Mouse (Mus musculus) heart, postnatal 14 days (tissue): ENCODE measurements at regions not wholly inside any gene's neighbourhood (a gene's known extent, or its start where the extent isn't known, plus 50 kb on each side); places are given as distances from the start of the nearest gene placed in this dataset.
A peak's percentile ranks its signal among the peaks of the same experiment; 100 is the strongest.
"Not testable (repeated sequence)": the region's sequence is repeated elsewhere in the genome, so short reads cannot be mapped to it uniquely, and the experiment has no call there.

ENCODE experiments used
- DNase-seq, 2 experiments: peaks; one replicate each; pipeline ENCODE4 v3.0.0; 2021 to 2022
- intact Hi-C: fragments of 180-260 bp; cut with DNase I; formaldehyde crosslinking; loops from one replicate; pipeline ENCODE4 v1.15.1; 2025

- DNase-seq = peak in 1 of 2 experiments; percentile 22
- intact Hi-C loops = no loop called here
Observed at GRCm38 (mm10) chr14:116586742-116587141, 338.4 kb upstream of the Gpc6 start.

- no peak for DNase-seq
- intact Hi-C loops = no loop called here
Observed at GRCm38 (mm10) chr14:116589529-116589928, 335.6 kb upstream of the Gpc6 start.

GRCm38 (mm10) chr14:116590111-116590510, 335.0 kb upstream of the Gpc6 start:
- intact Hi-C loops = no loop called here
- no peak for DNase-seq

- intact Hi-C loops = no loop called here
- no peak for DNase-seq
Observed at GRCm38 (mm10) chr14:116608130-116608529, 317.0 kb upstream of the Gpc6 start.

- DNase-seq = no peak
- intact Hi-C loops = no loop called here
Observed at GRCm38 (mm10) chr14:116611210-116611609, 313.9 kb upstream of the Gpc6 start.

- DNase-seq = no peak
- intact Hi-C loops = no loop called here
Observed at GRCm38 (mm10) chr14:116632181-116632580, 292.9 kb upstream of the Gpc6 start.

GRCm38 (mm10) chr14:116642091-116642490, 283.0 kb upstream of the Gpc6 start:
- intact Hi-C loops = no loop called here
- no peak for DNase-seq

- no peak for DNase-seq
- intact Hi-C loops = no loop called here
Observed at GRCm38 (mm10) chr14:116651897-116652296, 273.2 kb upstream of the Gpc6 start.

- intact Hi-C loops = no loop called here
- DNase-seq = no peak
Observed at GRCm38 (mm10) chr14:116683909-116684308, 241.2 kb upstream of the Gpc6 start.

GRCm38 (mm10) chr14:116697675-116698074, 227.4 kb upstream of the Gpc6 start:
- intact Hi-C loops = no loop called here
- no peak for DNase-seq

GRCm38 (mm10) chr14:116698437-116698836, 226.7 kb upstream of the Gpc6 start:
- intact Hi-C loops = no loop called here
- no peak for DNase-seq

GRCm38 (mm10) chr14:116734596-116734995, 190.5 kb upstream of the Gpc6 start:
- DNase-seq, intact Hi-C loops: not testable (repeated sequence)

- DNase-seq = no peak
- intact Hi-C loops = no loop called here
Observed at GRCm38 (mm10) chr14:116754438-116755157, 170.5 kb upstream of the Gpc6 start.

- intact Hi-C loops = no loop called here
- no peak for DNase-seq
Observed at GRCm38 (mm10) chr14:116761429-116761828, 163.7 kb upstream of the Gpc6 start.

GRCm38 (mm10) chr14:116771120-116771519, 154.0 kb upstream of the Gpc6 start:
- intact Hi-C loops = no loop called here
- DNase-seq = no peak

GRCm38 (mm10) chr14:116771671-116772070, 153.4 kb upstream of the Gpc6 start:
- DNase-seq = no peak
- intact Hi-C loops = no loop called here

- DNase-seq = no peak
- intact Hi-C loops = no loop called here
Observed at GRCm38 (mm10) chr14:116779661-116780060, 145.5 kb upstream of the Gpc6 start.

GRCm38 (mm10) chr14:116783840-116784239, 141.3 kb upstream of the Gpc6 start:
- intact Hi-C loops = no loop called here
- no peak for DNase-seq

- DNase-seq = no peak
Observed at GRCm38 (mm10) chr14:116806504-116806903, 118.6 kb upstream of the Gpc6 start.

GRCm38 (mm10) chr14:116808581-116808980, 116.5 kb upstream of the Gpc6 start:
- intact Hi-C loops = no loop called here
- no peak for DNase-seq

More at GRCm38 (mm10) chr14:116806504-116806903, 118.6 kb upstream of the Gpc6 start:
- intact Hi-C loops = no loop called here

GRCm38 (mm10) chr14:116810661-116811345, 114.3 kb upstream of the Gpc6 start:
- intact Hi-C loops = no loop called here
- DNase-seq = no peak

- DNase-seq = no peak
- intact Hi-C loops = no loop called here
Observed at GRCm38 (mm10) chr14:116837235-116837634, 87.9 kb upstream of the Gpc6 start.
